Mouse (Mus musculus) forebrain, embryonic 14.5 days (tissue): ENCODE data around the gene Pde3b. TPM values are rescaled to one million over a fixed set of nuclear protein-coding genes. Genes with fewer than 3 reads are reported as not detected.

Experiments used
- ATAC-seq: fragments of 200-750 bp; cut with Nextera tagmentation; 2 replicates; pipeline ENCODE4 v1.8.0; 2017; ENCODE audit warnings: mild to moderate bottlenecking, moderate library complexity
- DNase-seq: peaks from one replicate; pipeline ENCODE4 v3.0.0-alpha.2; 2015; ENCODE audit warnings: low spot score
- H3K27ac ChIP-seq: fragments of 300-500 bp; sonication (generic); 2 replicates; pipeline ENCODE4 v1.5.1; 2014; ENCODE audit warnings: low read depth, mild to moderate bottlenecking, control low read depth, low read length, moderate library complexity
- H3K27me3 ChIP-seq: fragments of 300-500 bp; sonication (generic); replicated peaks from 2 replicates; pipeline ENCODE4 v1.6.1; 2014; ENCODE audit warnings: low read length, control low read depth, mixed read lengths; ENCODE audit not compliant: control insufficient read depth, insufficient read depth
- H3K36me3 ChIP-seq: fragments of 300-500 bp; sonication (generic); 2 replicates; pipeline ENCODE4 v1.6.1; 2014; ENCODE audit warnings: low read length, control low read depth; ENCODE audit not compliant: control insufficient read depth, insufficient read depth
- H3K4me1 ChIP-seq: fragments of 300-500 bp; sonication (generic); 2 replicates; pipeline ENCODE4 v1.6.1; 2014; ENCODE audit warnings: antibody characterized with exemption, low read length, control low read depth; ENCODE audit not compliant: control insufficient read depth, insufficient read depth
- H3K4me2 ChIP-seq: fragments of 300-500 bp; sonication (generic); 2 replicates; pipeline ENCODE4 v1.6.1; 2014; ENCODE audit warnings: mild to moderate bottlenecking, control low read depth, low read length
- H3K4me3 ChIP-seq: fragments of 300-500 bp; sonication (generic); 2 replicates; pipeline ENCODE4 v1.5.1; 2014; ENCODE audit warnings: low read depth, low read length, control low read depth
- H3K9ac ChIP-seq: fragments of 300-500 bp; sonication (generic); 2 replicates; pipeline ENCODE4 v1.6.1; 2014; ENCODE audit warnings: mild to moderate bottlenecking, low read length, control low read depth, moderate library complexity
- H3K9me3 ChIP-seq: fragments of 300-500 bp; sonication (generic); replicated peaks from 2 replicates; pipeline ENCODE4 v1.6.1; 2016; ENCODE audit warnings: low read length, control low read depth, mixed read lengths; ENCODE audit not compliant: control insufficient read depth
- WGBS: fragments of 180-500 bp; shearing (Covaris S2); extraction: QIAGEN DNeasy Blood & Tissue Kit; methylation state at CpG from one replicate; pipeline ENCODE4 v1.1.7; 2014; 5-methylcytosine and 5-hydroxymethylcytosine counted together
- polyA plus RNA-seq: library from polyadenylated mRNA; unstranded; fragments of >200 nt; fragmentation: Nextera tagmentation; extraction: Ambion mirVana; gene quantifications from 2 replicates; pipeline ENCODE4 v1.2.1, GENCODE M21; 2014

Gene Pde3b
- polyA plus RNA-seq, 1 experiment from 2014 or later = 4.9 TPM

DNA sequence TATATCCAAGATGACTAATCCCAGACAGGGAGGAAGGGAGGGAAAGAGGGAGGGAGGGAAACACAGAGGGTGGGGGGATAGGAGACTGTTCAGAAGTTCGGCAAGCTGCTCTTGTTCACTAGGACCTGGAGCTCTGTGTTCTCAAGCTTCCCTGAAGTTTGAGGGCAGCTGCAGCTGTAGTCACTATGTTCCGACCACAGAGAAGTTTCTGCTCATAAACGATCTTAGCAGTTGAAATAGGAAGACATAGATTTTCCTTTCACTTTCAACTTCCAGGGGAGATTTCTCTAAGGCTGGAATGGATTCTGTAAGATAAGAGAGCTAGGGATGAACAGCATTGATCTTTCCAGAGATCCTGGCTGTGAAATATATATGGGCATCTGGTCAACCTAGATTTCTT lies 161.8 kb downstream of the Pde3b start:
- Histone ChIP-seq H3K36me3 (no peaks in the 10 kb centered on the region), H3K4me2 (no peak overlapping the region), H3K9ac (no peak overlapping the region), H3K4me1 (no peaks in the 10 kb centered on the region), H3K9me3 (no peaks in the 10 kb centered on the region), H3K4me3 (no peak overlapping the region), H3K27ac (no peak overlapping the region), H3K27me3 (no peaks in the 10 kb centered on the region)
- DNase-seq (no peak), ATAC-seq (no peak)
- 75% methylated on average over 3 of the region's 3 CpGs for WGBS

DNA sequence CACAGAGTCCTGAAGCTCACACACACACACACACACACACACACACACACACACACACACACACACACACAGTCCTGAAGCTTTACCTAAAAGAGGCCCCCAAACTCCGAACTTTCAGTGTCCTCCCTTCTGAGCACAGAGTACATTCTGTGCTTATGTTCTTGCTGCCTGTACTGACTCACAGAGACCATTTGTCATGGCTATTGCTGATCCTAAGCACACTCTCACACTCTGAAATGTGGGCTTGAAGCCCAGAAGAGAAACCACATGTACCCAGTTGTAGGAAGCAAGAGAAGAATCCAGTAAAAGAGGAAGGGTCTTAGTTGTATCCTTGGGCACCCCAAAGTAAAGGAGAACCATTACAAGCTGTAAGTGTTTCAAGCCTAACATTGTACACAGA lies 162.6 kb downstream of the Pde3b start:
- 65% methylated on average over 1 of the region's 1 CpGs for WGBS

DNA sequence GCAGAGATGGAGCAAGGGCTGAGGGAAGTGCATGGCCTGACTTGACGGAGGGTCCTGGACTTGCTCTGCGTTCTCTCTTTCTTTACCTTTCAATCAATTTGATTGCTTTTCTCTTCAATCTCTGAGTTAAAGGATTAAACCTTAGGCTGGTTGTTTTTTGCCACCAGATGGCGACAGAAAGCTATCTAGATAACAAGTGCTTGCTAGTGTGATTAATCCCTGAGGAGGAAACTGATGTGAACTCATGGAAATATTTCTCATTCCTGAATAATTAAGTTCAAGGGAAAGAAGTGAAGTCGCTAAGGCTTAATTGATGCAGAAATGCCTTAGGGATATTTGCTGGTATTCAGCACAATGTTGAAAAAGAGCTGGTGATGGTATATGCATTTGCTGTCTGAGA lies 165.3 kb downstream of the Pde3b start:
- Histone ChIP-seq H3K4me1 (no peaks in the 10 kb centered on the region), H3K9me3 (no peaks in the 10 kb centered on the region), H3K9ac (no peak overlapping the region), H3K4me3 (no peak overlapping the region), H3K36me3 (no peaks in the 10 kb centered on the region), H3K27ac (no peak overlapping the region), H3K27me3 (no peaks in the 10 kb centered on the region), H3K4me2 (no peak overlapping the region)
- ATAC-seq = no peak
- WGBS = 4% methylated on average over 4 of the region's 4 CpGs
- peak; percentile 89 for DNase-seq

More for the DNA sequence above, 162.6 kb downstream of the Pde3b start:
- Histone ChIP-seq H3K27me3 (no peaks in the 10 kb centered on the region), H3K9ac (no peak overlapping the region), H3K4me1 (no peaks in the 10 kb centered on the region), H3K4me2 (no peak overlapping the region), H3K36me3 (no peaks in the 10 kb centered on the region), H3K27ac (no peak overlapping the region), H3K9me3 (no peaks in the 10 kb centered on the region), H3K4me3 (no peak overlapping the region)
- DNase-seq (no peak), ATAC-seq (no peak)

DNA sequence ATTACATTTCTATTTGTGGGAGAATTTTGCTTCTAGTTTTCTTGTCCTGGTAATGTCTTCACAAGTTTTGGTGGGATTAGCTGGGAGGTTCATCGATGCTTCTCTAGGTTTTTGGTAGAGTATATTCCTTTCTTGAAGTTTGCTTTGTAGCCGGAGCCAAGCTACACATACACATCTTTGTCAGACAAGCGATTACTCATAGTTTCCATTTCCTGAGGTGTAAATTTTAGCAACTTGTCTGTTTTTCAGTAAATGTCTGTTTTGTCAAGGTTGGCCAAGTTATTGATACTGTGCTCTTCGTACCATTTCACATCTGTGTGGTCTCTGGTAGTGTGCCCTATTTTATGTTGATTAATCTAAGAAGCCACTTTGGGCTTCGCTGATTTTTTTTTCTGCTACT lies 166.1 kb downstream of the Pde3b start:
- no peaks in the 10 kb centered on the region for H3K4me1 ChIP-seq
- no peak overlapping the region; the same call in 1 of the 2 replicates for H3K9ac ChIP-seq
- no peaks in the 10 kb centered on the region for H3K27me3 ChIP-seq
- no peaks in the 10 kb centered on the region for H3K9me3 ChIP-seq
- H3K36me3 ChIP-seq = no peaks in the 10 kb centered on the region
- no peak for DNase-seq
- no peak overlapping the region for H3K27ac ChIP-seq
- H3K4me3 ChIP-seq = no peak overlapping the region
- 89% methylated on average over 5 of the region's 5 CpGs for WGBS
- ATAC-seq = no peak
- H3K4me2 ChIP-seq = no peak overlapping the region

DNA sequence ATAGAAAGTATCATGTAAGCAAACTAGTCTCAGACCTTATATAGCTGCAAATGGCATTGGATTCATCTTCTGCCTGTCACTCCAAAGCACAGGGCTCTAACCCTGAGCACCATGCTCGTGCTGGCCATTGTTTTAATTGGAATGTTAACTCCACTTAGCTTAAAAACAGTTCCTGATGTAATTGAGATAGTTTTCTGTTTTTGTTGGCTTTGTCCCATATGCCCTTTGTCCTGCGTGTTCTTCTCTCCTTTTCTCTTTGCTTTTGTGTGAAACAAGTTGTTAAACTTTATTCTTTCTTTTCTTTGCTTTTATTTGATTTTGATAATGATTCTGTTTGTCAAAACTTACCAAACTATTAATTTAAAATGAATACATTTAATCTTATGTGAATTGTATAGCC lies 167.4 kb downstream of the Pde3b start:
- no peak for ATAC-seq

More for the DNA sequence above, 167.4 kb downstream of the Pde3b start:
- H3K9ac ChIP-seq = no peak overlapping the region
- no peaks in the 10 kb centered on the region for H3K9me3 ChIP-seq
- DNase-seq = no peak
- no peak overlapping the region for H3K27ac ChIP-seq
- H3K4me2 ChIP-seq = no peak overlapping the region
- H3K4me1 ChIP-seq = no peaks in the 10 kb centered on the region
- no peaks in the 10 kb centered on the region for H3K36me3 ChIP-seq
- WGBS = 34% methylated on average over 2 of the region's 2 CpGs
- H3K4me3 ChIP-seq = no peak overlapping the region
- H3K27me3 ChIP-seq = no peaks in the 10 kb centered on the region

Other genes starting within 250 kb of the Pde3b start
- gene Copb1, start 160.6 kb upstream of the Pde3b start, polyA plus RNA-seq = 105 and 112 TPM in 2 replicates
- 450 and 469 TPM in 2 replicates for gene Psma1, start 139.2 kb upstream of the Pde3b start, polyA plus RNA-seq
- gene Cyp2r1, start 147.7 kb downstream of the Pde3b start, polyA plus RNA-seq = 0.89 and 1.5 TPM in 2 replicates
- gene Calca, start 221.1 kb downstream of the Pde3b start, polyA plus RNA-seq = 1.2 and 2.6 TPM in 2 replicates